Mouse (Mus musculus) hindbrain, embryonic 15.5 days (tissue): ENCODE measurements around the gene Cfap43. TPM values are rescaled to one million over a fixed set of nuclear protein-coding genes. Genes with fewer than 3 reads are reported as not detected.

ENCODE experiments used
- ATAC-seq: fragments of 200-750 bp; cut with Nextera tagmentation; 2 replicates; pipeline ENCODE4 v1.8.0; 2017; ENCODE audit warnings: low read depth, moderate number of reproducible peaks, moderate TSS enrichment; ENCODE audit not compliant: low FRiP score
- H3K27ac ChIP-seq: fragments of 300-500 bp; sonication (generic); replicated peaks from 2 replicates; pipeline ENCODE4 v1.5.1; 2015; ENCODE audit warnings: mild to moderate bottlenecking, inconsistent platforms
- H3K27me3 ChIP-seq: fragments of 300-500 bp; sonication (generic); 2 replicates; pipeline ENCODE4 v1.6.1; 2015; ENCODE audit warnings: control low read depth, inconsistent platforms
- H3K36me3 ChIP-seq: fragments of 300-500 bp; sonication (generic); 2 replicates; pipeline ENCODE4 v1.6.1; 2015; ENCODE audit warnings: control low read depth, inconsistent platforms
- H3K4me1 ChIP-seq: fragments of 300-500 bp; sonication (generic); replicated peaks from 2 replicates; pipeline ENCODE4 v1.6.1; 2015; ENCODE audit warnings: control low read depth, inconsistent platforms
- H3K4me2 ChIP-seq: fragments of 300-500 bp; sonication (generic); 2 replicates; pipeline ENCODE4 v1.6.1; 2015; ENCODE audit warnings: moderate library complexity, mild to moderate bottlenecking, inconsistent platforms
- H3K4me3 ChIP-seq: fragments of 300-500 bp; sonication (generic); 2 replicates; pipeline ENCODE4 v1.5.1; 2015; ENCODE audit warnings: mild to moderate bottlenecking, inconsistent platforms
- H3K9ac ChIP-seq: fragments of 300-500 bp; sonication (generic); 2 replicates; pipeline ENCODE4 v1.6.1; 2015; ENCODE audit warnings: inconsistent platforms
- H3K9me3 ChIP-seq: fragments of 300-500 bp; sonication (generic); 2 replicates; pipeline ENCODE4 v1.6.1; 2016; ENCODE audit warnings: control low read depth, inconsistent platforms
- WGBS: fragments of 180-500 bp; shearing (Covaris S2); methylation state at CpG from one replicate; pipeline ENCODE4 v1.1.7; 2015; 5-methylcytosine and 5-hydroxymethylcytosine counted together
- polyA plus RNA-seq: library from polyadenylated mRNA; unstranded; fragments of >200 nt; fragmentation: Nextera tagmentation; extraction: Ambion mirVana; gene quantifications from 2 replicates; pipeline ENCODE4 v1.2.1, GENCODE M21; 2015

Cfap43 gene
- polyA plus RNA-seq, 1 experiment from 2014 or later, result 2.3 TPM

- no peaks in the 10 kb centered on the region for H3K36me3 ChIP-seq
- no peaks in the 10 kb centered on the region for H3K27me3 ChIP-seq
- 92% methylated on average over 8 of the region's 8 CpGs for WGBS
- no peaks in the 10 kb centered on the region for H3K9me3 ChIP-seq
- no peak overlapping the region for H3K4me3 ChIP-seq
- H3K4me2 ChIP-seq, result no peak overlapping the region
- H3K27ac ChIP-seq, result no peak overlapping the region
- no peak overlapping the region for H3K9ac ChIP-seq
- peaks cover 4% of the 10 kb centered on the region; the same call in 1 of the 2 replicates for H3K4me1 ChIP-seq
- ATAC-seq, result no peak
These were observed 20.5 kb downstream of the Cfap43 start for GRCm38 (mm10) chr19:47898472-47899079.

- 93% methylated on average over 6 of the region's 6 CpGs for WGBS
These were observed 26.0 kb downstream of the Cfap43 start for GRCm38 (mm10) chr19:47893092-47893491.

GRCm38 (mm10) chr19:47891562-47892312 lies 27.4 kb downstream of the Cfap43 start:
- 79% methylated on average over 11 of the region's 11 CpGs for WGBS
- H3K4me1 ChIP-seq, result no peaks in the 10 kb centered on the region
- H3K27ac ChIP-seq, result no peak overlapping the region
- H3K9me3 ChIP-seq, result no peaks in the 10 kb centered on the region
- no peak overlapping the region for H3K4me2 ChIP-seq
- no peaks in the 10 kb centered on the region for H3K36me3 ChIP-seq
- 0 out of 2 replicates have a peak, but pooled peaks have one; percentile 42 for ATAC-seq
- H3K4me3 ChIP-seq, result no peak overlapping the region
- no peak overlapping the region for H3K9ac ChIP-seq
- no peaks in the 10 kb centered on the region for H3K27me3 ChIP-seq

More at GRCm38 (mm10) chr19:47893092-47893491, 26.0 kb downstream of the Cfap43 start:
- no peak for ATAC-seq
- H3K4me3 ChIP-seq, result no peak overlapping the region
- no peak overlapping the region for H3K9ac ChIP-seq
- no peak overlapping the region for H3K4me2 ChIP-seq
- no peaks in the 10 kb centered on the region for H3K4me1 ChIP-seq
- no peaks in the 10 kb centered on the region for H3K9me3 ChIP-seq
- no peaks in the 10 kb centered on the region for H3K36me3 ChIP-seq
- no peaks in the 10 kb centered on the region for H3K27me3 ChIP-seq
- no peak overlapping the region for H3K27ac ChIP-seq

GRCm38 (mm10) chr19:47890489-47891130 lies 28.5 kb downstream of the Cfap43 start:
- Histone ChIP-seq H3K4me2 (no peak overlapping the region), H3K36me3 (no peaks in the 10 kb centered on the region), H3K27ac (no peak overlapping the region), H3K9ac (no peak overlapping the region), H3K4me1 (no peaks in the 10 kb centered on the region), H3K4me3 (no peak overlapping the region), H3K9me3 (no peaks in the 10 kb centered on the region), H3K27me3 (no peaks in the 10 kb centered on the region)
- WGBS, result 72% methylated on average over 10 of the region's 10 CpGs
- ATAC-seq, result no peak

GRCm38 (mm10) chr19:47888037-47888436 lies 31.1 kb downstream of the Cfap43 start:
- Histone ChIP-seq H3K9ac (no peak overlapping the region), H3K36me3 (no peaks in the 10 kb centered on the region), H3K4me1 (no peaks in the 10 kb centered on the region), H3K4me3 (no peak overlapping the region), H3K4me2 (no peak overlapping the region), H3K27ac (no peak overlapping the region), H3K9me3 (no peaks in the 10 kb centered on the region), H3K27me3 (no peaks in the 10 kb centered on the region)
- 88% methylated on average over 8 of the region's 8 CpGs for WGBS
- ATAC-seq, result no peak

- H3K9ac ChIP-seq, result no peak overlapping the region
- ATAC-seq, result no peak
- no peaks in the 10 kb centered on the region for H3K4me1 ChIP-seq
- no peak overlapping the region for H3K4me3 ChIP-seq
- no peaks in the 10 kb centered on the region for H3K9me3 ChIP-seq
- 80% methylated on average over 10 of the region's 10 CpGs for WGBS
- H3K27ac ChIP-seq, result no peak overlapping the region
- no peak overlapping the region for H3K4me2 ChIP-seq
- H3K27me3 ChIP-seq, result no peaks in the 10 kb centered on the region
- no peaks in the 10 kb centered on the region for H3K36me3 ChIP-seq
These were observed 31.7 kb downstream of the Cfap43 start for GRCm38 (mm10) chr19:47887417-47887816.

- WGBS, result 74% methylated on average over 7 of the region's 7 CpGs
- Histone ChIP-seq H3K9ac (no peak overlapping the region), H3K9me3 (no peaks in the 10 kb centered on the region), H3K4me3 (no peak overlapping the region), H3K36me3 (no peaks in the 10 kb centered on the region), H3K27me3 (no peaks in the 10 kb centered on the region), H3K27ac (no peak overlapping the region), H3K4me1 (no peaks in the 10 kb centered on the region), H3K4me2 (no peak overlapping the region)
- no peak for ATAC-seq
These were observed 32.5 kb downstream of the Cfap43 start for GRCm38 (mm10) chr19:47886617-47887016.

- Histone ChIP-seq H3K4me2 (no peak overlapping the region), H3K36me3 (no peaks in the 10 kb centered on the region), H3K27ac (no peak overlapping the region), H3K4me1 (no peaks in the 10 kb centered on the region), H3K27me3 (no peaks in the 10 kb centered on the region), H3K4me3 (no peak overlapping the region), H3K9ac (no peak overlapping the region), H3K9me3 (no peaks in the 10 kb centered on the region)
- WGBS, result 86% methylated on average over 11 of the region's 11 CpGs
- ATAC-seq, result no peak
These were observed 33.2 kb downstream of the Cfap43 start for GRCm38 (mm10) chr19:47885886-47886285.

- no peaks in the 10 kb centered on the region for H3K9me3 ChIP-seq
- H3K9ac ChIP-seq, result no peak overlapping the region
- no peaks in the 10 kb centered on the region for H3K27me3 ChIP-seq
- H3K36me3 ChIP-seq, result no peaks in the 10 kb centered on the region
- H3K4me2 ChIP-seq, result no peak overlapping the region
- ATAC-seq, result no peak
- no peak overlapping the region for H3K4me3 ChIP-seq
- H3K27ac ChIP-seq, result no peak overlapping the region
- no peaks in the 10 kb centered on the region for H3K4me1 ChIP-seq
- whole genome bisulfite sequencing, result 74% methylated on average over 7 of the region's 7 CpGs
These were observed 33.8 kb downstream of the Cfap43 start for GRCm38 (mm10) chr19:47885191-47885743.

GRCm38 (mm10) chr19:47884296-47885085 lies 34.6 kb downstream of the Cfap43 start:
- Histone ChIP-seq H3K9ac (no peak overlapping the region), H3K9me3 (no peaks in the 10 kb centered on the region), H3K27ac (no peak overlapping the region), H3K4me3 (no peak overlapping the region), H3K27me3 (no peaks in the 10 kb centered on the region), H3K4me1 (no peaks in the 10 kb centered on the region), H3K36me3 (no peaks in the 10 kb centered on the region), H3K4me2 (no peak overlapping the region)
- ATAC-seq, result no peak
- WGBS, result 74% methylated on average over 13 of the region's 13 CpGs

GRCm38 (mm10) chr19:47882882-47883254 lies 36.2 kb downstream of the Cfap43 start:
- H3K27ac ChIP-seq, result no peak overlapping the region
- no peaks in the 10 kb centered on the region for H3K36me3 ChIP-seq
- ATAC-seq, result no peak; the same call in 1 of the 2 replicates
- H3K9ac ChIP-seq, result no peak overlapping the region
- no peak overlapping the region for H3K4me3 ChIP-seq
- no peaks in the 10 kb centered on the region for H3K4me1 ChIP-seq
- no peaks in the 10 kb centered on the region for H3K27me3 ChIP-seq
- H3K4me2 ChIP-seq, result no peak overlapping the region
- H3K9me3 ChIP-seq, result no peaks in the 10 kb centered on the region
- WGBS, result 63% methylated on average over 9 of the region's 9 CpGs
